In genomic region chr11:21091428-21092405, GRCm38 (mm10) we compare ENCODE assay signal across 8 mouse cellular contexts. TPM values are rescaled to one million over a fixed set of nuclear protein-coding genes. Genes with fewer than 3 reads are reported as not detected.
DNase-seq lines count a peak whose midpoint lies in the region; ATAC-seq and TF ChIP-seq lines count a peak whose summit lies in the region.

No protein-coding gene starts in this region.

- H3K36me3 ChIP-seq in intestine, embryonic 15.5 days = no peaks in the 10 kb centered on the region
- no peaks in the 10 kb centered on the region for H3K36me3 ChIP-seq in limb, embryonic 14.5 days (ENCODE audit: control insufficient read depth, insufficient read depth, low read length)
- no peaks in the 10 kb centered on the region for H3K36me3 ChIP-seq in midbrain, embryonic 14.5 days (ENCODE audit: control insufficient read depth, insufficient read depth, low read length)
- H3K36me3 ChIP-seq in splenic B cell, adult 2 months (ENCODE audit: control insufficient read depth, insufficient read depth, low read length, poor library complexity, severe bottlenecking) = no peaks in the 10 kb centered on the region

- no peaks in the 10 kb centered on the region for H3K9me3 ChIP-seq in intestine, embryonic 15.5 days
- H3K9me3 ChIP-seq in limb, embryonic 14.5 days (ENCODE audit: control insufficient read depth, low read length) = no peaks in the 10 kb centered on the region
- H3K9me3 ChIP-seq in midbrain, embryonic 14.5 days (ENCODE audit: control insufficient read depth, low read length) = no peaks in the 10 kb centered on the region

- peak; percentile 75 for ATAC-seq in intestine, embryonic 15.5 days
- ATAC-seq in limb, embryonic 14.5 days (ENCODE audit: low FRiP score, low read depth) = peak; percentile 44
- ATAC-seq in midbrain, embryonic 14.5 days (ENCODE audit: low FRiP score, low TSS enrichment) = peak; percentile 68

- peak; percentile 67 for DNase-seq in 3134 (ENCODE audit: extremely low read depth, insufficient read length, low spot score)
- peak; percentile 31 for DNase-seq in adipocyte (ENCODE audit: low spot score)
- peak; percentile 78 for DNase-seq in embryo, embryonic 11 days
- peak; percentile 54 to 55 for DNase-seq in gastrocnemius, postnatal 36 days
- peak; percentile 37 for DNase-seq in limb, embryonic 14.5 days (ENCODE audit: low spot score)
- DNase-seq in midbrain, embryonic 14.5 days = peak; percentile 84
- peak; percentile 21 for DNase-seq in splenic B cell, adult 2 months (ENCODE audit: low read depth, low spot score)

- peak overlapping the region; percentile 97 for H3K9ac ChIP-seq in intestine, embryonic 15.5 days
- peak overlapping the region; percentile 97 for H3K9ac ChIP-seq in limb, embryonic 14.5 days (ENCODE audit: low read depth, low read length, severe bottlenecking)
- H3K9ac ChIP-seq in midbrain, embryonic 14.5 days (replicated peaks; ENCODE audit: low read length) = peak overlapping the region; percentile 99

- peak overlapping the region; percentile 100 for H3K27ac ChIP-seq in intestine, embryonic 15.5 days
- H3K27ac ChIP-seq in limb, embryonic 14.5 days (replicated peaks; ENCODE audit: low read depth, low read length) = peak overlapping the region; percentile 99
- H3K27ac ChIP-seq in midbrain, embryonic 14.5 days (replicated peaks; ENCODE audit: low read depth, low read length) = peak overlapping the region; percentile 99

- no peaks in the 10 kb centered on the region for H3K4me1 ChIP-seq in intestine, embryonic 15.5 days (replicated peaks)
- 0 out of 2 replicates have a peak, but pooled peaks cover 9% of the 10 kb centered on the region for H3K4me1 ChIP-seq in limb, embryonic 14.5 days (ENCODE audit: control insufficient read depth, insufficient read depth, low read length)
- peaks cover 14% of the 10 kb centered on the region for H3K4me1 ChIP-seq in midbrain, embryonic 14.5 days (ENCODE audit: control insufficient read depth, insufficient read depth, low read length)

- no peak for TF ChIP-seq POLR2A in limb, embryonic 14.5 days (IDR thresholded peaks at IDR 0.05; ENCODE audit: borderline replicate concordance, extremely low read depth, insufficient read depth, insufficient read length)

- intact Hi-C loops in gastrocnemius, postnatal 36 days (cut with DNase I) = loop anchor here (10.0 kb wide), 1 partner anchor 143 kb away; the partner anchor contains the start of gene Vps54

- no peaks in the 10 kb centered on the region for H3K27me3 ChIP-seq in intestine, embryonic 15.5 days (replicated peaks)
- H3K27me3 ChIP-seq in limb, embryonic 14.5 days (ENCODE audit: control insufficient read depth, insufficient read depth, low read length) = no peaks in the 10 kb centered on the region
- H3K27me3 ChIP-seq in midbrain, embryonic 14.5 days (ENCODE audit: control insufficient read depth, insufficient read depth, low read length) = no peaks in the 10 kb centered on the region
- no peaks in the 10 kb centered on the region for H3K27me3 ChIP-seq in splenic B cell, adult 2 months (ENCODE audit: control insufficient read depth, insufficient read depth, low read length, poor library complexity, severe bottlenecking)

- peak overlapping the region; percentile 53 for H3K4me2 ChIP-seq in intestine, embryonic 15.5 days (replicated peaks)
- H3K4me2 ChIP-seq in limb, embryonic 14.5 days (replicated peaks; ENCODE audit: low read depth, low read length, severe bottlenecking) = peak overlapping the region; percentile 59
- peak overlapping the region; percentile 57 for H3K4me2 ChIP-seq in midbrain, embryonic 14.5 days (ENCODE audit: low read length)

- peak overlapping the region; percentile 91 for H3K4me3 ChIP-seq in intestine, embryonic 15.5 days (replicated peaks)
- H3K4me3 ChIP-seq in limb, embryonic 14.5 days (replicated peaks; ENCODE audit: low read length) = peak overlapping the region; percentile 87
- peak overlapping the region; percentile 87 for H3K4me3 ChIP-seq in midbrain, embryonic 14.5 days (replicated peaks; ENCODE audit: low read depth, low read length)

- WGBS in intestine, embryonic 15.5 days = under 1% methylated on average over 97 of the region's 99 CpGs
- under 1% methylated on average over 50 of the region's 99 CpGs for WGBS in limb, embryonic 14.5 days
- WGBS in midbrain, embryonic 14.5 days = under 1% methylated on average over 92 of the region's 99 CpGs

RNA-seq across cellular contexts. Expression of gene Peli1, which starts 0.6 kb away (rescaled TPM):
- 10 to 100 TPM; 11.0 to 11.4 TPM for total RNA-seq in gastrocnemius, postnatal 36 days (2021)
- 33.8 and 35.8 TPM in 2 replicates for polyA plus RNA-seq in intestine, embryonic 15.5 days (2015; fragmentation: Nextera tagmentation; extraction: Ambion mirVana)
- polyA plus RNA-seq in limb, embryonic 14.5 days (2012; rRNA removed) = 28.1 and 31.8 TPM in 2 replicates
- polyA plus RNA-seq in limb, embryonic 14.5 days (2014; fragmentation: Nextera tagmentation; extraction: Ambion mirVana) = 43.8 and 49.8 TPM in 2 replicates
- 82.4 and 104 TPM in 2 replicates for polyA plus RNA-seq in midbrain, embryonic 14.5 days (2014; fragmentation: Nextera tagmentation; extraction: Ambion mirVana)

Comparison
In these comparisons a context has a peak if more than half of its experiments do, and no peak if none do; other contexts are left out.
1. Peak in every context shown above with its lines: DNase-seq, ATAC-seq, H3K4me3 ChIP-seq and H3K27ac ChIP-seq.
2. DNase-seq: peak in every context shown above with its lines; median percentile 84 in midbrain, embryonic 14.5 days; 78 in embryo, embryonic 11 days; 67 in 3134; 54 in gastrocnemius, postnatal 36 days; 37 in limb, embryonic 14.5 days; 31 in adipocyte; 21 in splenic B cell, adult 2 months.